Mouse (Mus musculus) hindlimb bud, embryonic 11.5 days (tissue): ENCODE data around the gene F12.

Source experiments
- DNase-seq: peaks from one replicate; pipeline ENCODE4 v3.0.0-alpha.2; 2012; ENCODE audit warnings: low read depth, low spot score; ENCODE audit errors: extremely low spot score

The F12 gene

DNA sequence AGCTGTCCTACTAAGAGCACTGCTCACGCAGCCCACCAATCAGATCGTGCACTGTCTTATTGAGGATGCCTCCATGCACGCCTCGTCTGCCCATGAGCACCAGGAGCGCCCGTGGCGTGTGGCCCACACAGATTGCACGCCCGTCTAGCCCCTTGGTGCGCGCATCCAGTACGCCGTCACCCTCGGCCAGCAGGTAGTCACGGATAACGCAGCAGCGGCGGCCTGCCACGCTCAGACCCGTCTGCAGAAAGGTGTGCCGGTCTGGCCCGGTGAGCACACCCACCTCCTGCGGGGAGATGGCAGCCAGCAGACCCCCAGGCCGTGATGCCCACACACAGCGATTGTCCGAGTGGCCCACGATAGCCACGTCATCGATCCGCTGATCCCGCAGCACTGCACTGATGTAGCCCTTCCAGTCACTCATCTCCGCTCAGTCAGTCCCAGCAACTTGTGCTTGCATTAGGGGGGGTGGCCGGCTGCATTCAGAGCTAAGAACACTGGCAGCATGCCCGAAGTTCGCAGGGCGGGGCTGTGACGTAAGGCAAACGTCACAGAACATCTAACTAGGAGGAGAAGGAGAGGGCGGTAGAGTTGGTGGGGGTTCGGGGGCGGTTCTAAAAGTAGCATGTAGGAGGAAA is 11.7 kb downstream of the F12 start, which contains the start of gene Pfn3:
Gene Pfn3 (minus strand): TSS at position 490 of the 638 bp plus-strand sequence.
- DNase-seq, result no peak

GRCm38 (mm10) chr13:55413333-55413732 is 13.3 kb downstream of the F12 start:
- DNase-seq, result no peak

GRCm38 (mm10) chr13:55412643-55413307 is 13.8 kb downstream of the F12 start:
- no peak for DNase-seq

GRCm38 (mm10) chr13:55411826-55412225 is 14.8 kb downstream of the F12 start:
- no peak for DNase-seq

DNA sequence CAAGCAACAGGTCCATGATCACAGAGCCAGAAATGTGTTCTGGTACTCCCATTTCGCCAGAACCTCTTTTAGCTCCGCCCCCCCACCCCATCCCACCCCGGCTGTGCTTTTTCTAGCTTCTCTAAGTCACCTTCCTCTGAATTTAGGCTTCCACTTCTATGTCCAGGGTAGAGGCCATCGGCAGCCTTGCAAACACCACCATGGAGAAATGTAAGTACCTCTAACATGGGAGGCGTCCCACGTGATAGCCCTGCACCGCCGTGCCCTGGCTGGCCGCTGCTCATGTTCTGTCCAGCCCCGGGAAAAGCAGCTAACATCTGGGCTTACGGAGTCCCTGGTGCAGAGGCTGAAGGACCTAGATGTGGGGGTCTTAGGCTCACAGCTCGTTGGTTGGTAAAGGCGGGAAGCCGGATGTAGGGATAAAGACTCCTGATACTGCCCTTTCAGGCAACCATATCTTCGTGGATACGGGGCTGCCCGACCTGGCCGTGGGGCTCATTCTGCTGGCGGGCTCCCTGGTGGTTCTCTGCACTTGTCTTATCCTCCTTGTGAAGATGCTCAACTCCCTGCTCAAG is 18.0 kb downstream of the F12 start:
- no peak for DNase-seq

GRCm38 (mm10) chr13:55407341-55407740 is 19.3 kb downstream of the F12 start:
- no peak for DNase-seq

GRCm38 (mm10) chr13:55405783-55406390 is 20.7 kb downstream of the F12 start:
- no peak for DNase-seq

DNA sequence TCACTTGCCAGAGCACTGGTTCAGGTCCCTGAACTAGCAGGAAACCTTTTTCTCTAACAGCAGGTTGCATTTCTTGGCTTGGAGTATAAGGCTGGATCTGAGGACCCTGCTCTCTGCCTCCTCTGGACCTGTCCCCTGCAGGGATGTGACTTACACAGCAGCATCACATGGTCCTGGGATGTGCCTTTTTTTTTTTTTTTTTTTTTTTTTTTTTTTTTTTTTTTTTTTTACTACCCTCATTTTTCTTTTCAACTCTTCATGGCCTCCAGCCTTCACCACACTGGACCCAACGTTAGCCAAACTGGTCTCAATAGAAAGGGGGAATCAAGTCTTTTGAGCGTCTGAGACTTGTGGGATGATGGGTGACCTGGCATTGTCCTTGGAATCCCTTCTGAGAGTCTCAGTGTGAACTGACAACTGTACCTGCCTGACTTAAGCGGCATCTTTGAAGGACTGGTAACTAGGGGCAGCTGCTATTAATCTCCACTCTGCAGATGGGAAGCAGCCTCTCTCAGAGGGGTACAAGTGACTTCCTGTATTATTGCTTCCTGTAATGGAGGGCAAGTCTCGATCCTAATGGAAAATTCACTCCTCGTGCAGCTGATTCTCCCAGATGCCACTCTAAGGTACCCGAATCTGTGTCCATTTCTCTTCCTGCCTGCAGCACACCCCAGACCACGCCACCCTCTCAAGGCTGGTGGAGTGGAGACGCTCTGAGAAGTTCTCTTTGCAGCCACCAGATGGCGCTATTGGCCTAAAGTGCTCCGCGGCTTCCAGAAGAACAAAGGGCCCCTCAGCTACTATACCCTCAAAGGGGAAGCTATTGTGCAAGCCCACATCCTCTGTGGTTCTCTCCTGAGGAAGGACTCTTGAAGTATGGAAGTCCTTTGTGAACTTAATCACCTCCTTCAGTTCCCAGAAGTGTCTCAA is 21.5 kb downstream of the F12 start:
- peak; percentile 81 for DNase-seq

DNA sequence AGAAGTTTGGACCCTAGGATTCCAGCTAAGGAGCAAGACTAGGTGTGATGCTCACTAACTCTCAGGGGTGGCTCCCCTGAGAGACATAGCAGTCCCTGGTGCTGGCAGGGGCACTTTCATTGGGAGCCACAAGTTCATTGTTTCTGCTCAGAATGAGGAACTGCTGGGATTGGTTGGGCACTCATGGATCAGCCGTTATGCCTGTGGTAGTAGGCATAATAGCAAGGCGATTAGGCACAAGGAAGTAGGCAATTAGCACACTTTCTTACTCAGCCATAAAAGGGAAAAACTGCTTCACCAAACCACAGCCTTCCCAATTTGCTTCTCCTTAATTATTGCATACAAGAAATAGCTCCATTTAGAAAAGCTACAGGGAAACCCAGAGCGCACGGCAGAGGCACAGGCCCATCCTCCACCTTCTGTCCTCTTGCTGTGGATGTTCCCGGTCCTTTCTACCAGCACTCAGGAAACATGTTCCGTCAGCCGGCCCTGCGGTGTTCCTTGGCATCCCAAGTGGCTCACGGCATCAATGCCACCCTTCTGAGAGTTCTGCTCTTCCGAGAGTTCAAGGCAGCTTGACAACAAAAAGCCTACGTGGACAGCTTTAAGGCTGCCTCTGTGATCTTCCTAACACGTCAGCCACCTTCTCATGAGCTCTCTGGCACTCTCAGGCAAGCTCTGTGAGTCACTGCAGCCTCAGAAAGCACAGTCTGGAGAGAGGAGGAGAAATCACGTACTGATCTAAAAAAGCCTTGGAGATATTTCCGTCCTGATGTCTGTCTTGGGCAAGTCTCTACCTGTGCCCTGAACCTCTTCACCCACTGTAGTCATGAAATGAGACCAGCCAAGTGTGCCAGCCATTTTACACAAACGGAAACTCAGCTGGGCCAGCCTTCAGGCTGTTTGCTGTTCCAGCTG is 22.4 kb downstream of the F12 start:
- DNase-seq, result no peak

- no peak for DNase-seq
Measured at GRCm38 (mm10) chr13:55403266-55403665, 23.3 kb downstream of the F12 start.

- no peak for DNase-seq
Measured at GRCm38 (mm10) chr13:55400039-55400346, 26.6 kb downstream of the F12 start.

DNA sequence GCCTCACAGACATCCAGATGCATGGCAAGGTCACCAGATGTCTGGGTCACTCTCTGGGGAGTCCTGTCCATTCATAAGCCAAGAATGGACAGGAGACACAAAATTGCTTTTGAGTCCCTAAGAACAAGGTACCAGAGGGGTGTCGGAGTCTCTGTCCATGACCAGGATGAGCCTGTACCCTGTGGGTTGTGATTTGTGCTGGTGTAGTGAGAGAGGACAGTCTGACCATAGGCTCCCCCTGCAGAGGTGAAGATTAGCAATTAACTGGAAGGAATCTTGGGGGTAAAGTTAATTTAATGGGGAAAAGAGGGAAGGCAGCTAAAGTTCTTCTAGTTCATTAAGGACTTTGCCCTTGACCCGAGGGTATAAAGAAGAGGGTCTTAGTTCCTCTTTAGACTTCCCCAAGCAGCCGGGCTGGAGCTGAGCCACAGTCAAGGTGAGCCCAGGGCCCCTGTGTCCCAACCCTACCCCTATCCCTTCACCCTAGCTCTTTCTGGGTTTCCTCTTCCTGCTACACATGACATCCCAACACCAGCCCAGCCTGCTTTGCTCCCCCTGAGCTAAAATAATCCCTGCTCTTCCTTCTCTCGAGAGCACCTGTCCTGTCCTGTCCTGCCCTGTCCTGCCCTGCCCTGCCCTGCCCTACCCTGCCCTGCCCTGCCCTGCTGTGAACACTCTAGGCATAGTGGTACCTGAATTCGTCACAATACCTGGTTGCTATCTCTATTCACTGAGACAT is 27.1 kb downstream of the F12 start:
- no peak for DNase-seq

DNA sequence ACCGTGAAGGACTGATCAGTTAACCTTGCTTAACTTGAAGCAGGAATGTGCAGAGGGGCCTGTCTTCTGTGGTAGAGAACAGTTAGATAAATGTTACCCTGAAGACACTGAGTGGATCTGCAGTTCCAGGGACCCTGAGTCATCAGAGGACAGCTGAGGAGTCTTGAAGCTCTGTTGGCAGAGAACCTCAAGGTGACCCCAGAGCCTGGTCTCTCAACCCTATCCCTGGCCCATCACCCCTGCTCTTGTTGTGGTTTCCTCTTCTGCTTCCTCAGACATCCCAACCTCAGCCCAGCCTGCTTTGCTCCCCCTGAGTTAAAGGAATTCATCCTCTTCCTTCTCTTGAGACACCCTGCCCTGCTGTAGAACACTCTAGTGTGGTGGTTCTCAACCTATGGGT is 28.5 kb downstream of the F12 start, which contains the start of gene Slc34a1:
Gene Slc34a1 (plus strand): TSS at position 100 of the 400 bp plus-strand sequence.
- DNase-seq, result no peak

DNA sequence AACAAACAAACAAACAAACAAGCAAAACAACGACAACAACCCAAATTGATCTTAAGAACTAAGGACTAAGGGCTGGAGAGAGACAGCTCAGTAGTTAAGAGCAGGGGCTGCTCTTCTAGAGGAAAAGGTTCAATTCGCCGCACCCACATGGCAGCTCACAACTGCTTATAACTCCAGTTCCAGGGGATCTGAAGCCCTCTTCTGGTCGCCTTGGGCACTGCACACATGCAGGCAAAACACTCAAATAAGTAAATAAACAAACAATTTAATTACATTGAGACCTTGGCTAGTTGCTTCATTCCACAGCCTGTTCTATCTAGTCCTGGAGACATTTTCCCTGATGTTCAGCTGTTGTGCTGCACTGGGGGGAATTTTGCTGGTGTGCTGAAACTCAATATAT is 33.7 kb downstream of the F12 start:
- no peak for DNase-seq

DNA sequence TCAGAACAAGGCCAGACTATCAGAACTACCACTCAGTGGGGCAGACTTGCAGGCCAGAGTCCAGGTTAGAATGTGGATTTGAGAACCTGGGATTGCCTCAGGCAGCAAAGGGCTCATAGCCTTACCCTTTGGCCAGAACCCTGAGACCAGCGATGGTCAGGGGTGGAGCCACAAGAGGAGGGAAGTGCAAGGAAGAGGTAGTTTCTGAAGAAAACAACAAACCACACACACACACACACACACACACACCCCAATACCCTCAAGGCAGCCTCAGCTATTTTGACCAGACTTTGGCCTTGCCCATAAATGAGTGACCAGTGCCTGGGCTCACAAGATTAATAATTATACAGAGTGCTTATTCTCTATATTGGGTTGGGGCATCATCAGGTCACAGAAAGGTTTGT is 35.0 kb downstream of the F12 start:
- DNase-seq, result no peak

DNA sequence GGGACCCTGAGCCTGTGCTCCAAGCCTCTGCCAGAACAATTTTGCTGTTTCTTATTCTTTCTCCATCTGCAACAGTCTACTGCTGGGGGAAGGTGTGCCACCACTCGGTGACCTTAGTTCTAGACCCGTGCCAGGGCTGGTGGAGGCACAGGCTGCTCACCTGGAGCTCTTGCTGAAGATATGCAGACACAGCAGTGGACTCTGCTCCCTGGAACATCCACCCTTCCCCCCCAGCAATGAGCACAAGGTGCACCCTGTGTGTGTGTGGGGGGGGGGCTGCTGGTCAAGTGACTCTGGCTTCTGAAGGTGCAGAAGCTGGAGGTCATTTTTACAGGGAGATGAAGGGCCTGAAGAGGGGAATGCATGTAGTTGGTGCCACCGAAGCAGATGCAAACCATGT is 35.9 kb downstream of the F12 start:
- no peak for DNase-seq

DNA sequence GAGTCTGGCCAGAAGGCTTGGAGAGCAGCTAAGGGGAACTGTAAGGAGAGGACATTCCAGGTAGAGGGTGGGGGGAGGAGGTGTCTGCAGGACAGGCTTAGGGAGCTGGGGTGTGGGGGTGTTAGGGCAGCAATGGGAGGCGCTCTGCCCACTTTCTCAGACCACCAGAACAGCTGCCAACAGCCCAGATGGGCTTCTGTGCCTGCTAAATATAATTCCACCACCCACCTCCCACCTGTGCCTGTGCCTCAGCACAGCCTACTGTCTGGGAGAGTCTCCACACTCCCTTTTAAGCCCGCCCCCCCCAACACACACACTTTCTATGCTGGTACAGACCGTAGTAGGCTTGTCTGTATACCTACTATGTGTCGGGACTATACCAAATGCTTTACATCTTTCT is 44.8 kb downstream of the F12 start:
- no peak for DNase-seq

- no peak for DNase-seq
Measured at GRCm38 (mm10) chr13:55378907-55379580, 47.5 kb downstream of the F12 start.

DNA sequence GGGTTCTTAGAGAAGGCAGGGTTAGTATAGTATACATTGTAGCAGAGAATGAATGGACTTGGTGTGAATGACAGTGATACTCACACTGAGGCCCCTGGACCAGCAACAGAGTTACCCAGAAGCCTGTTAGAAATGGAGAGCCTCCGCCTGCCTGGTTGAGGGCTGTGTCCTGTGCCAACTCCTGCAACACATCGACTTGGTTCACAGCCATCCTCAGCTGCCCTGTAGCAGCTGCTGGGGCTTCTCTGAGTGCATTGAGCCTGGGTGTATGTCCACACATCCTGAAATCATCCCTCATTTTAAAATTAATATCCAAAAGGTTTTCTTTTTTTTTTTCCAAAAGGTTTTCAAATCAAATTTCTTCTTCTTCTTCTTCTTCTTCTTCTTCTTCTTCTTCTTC is 50.7 kb downstream of the F12 start:
- DNase-seq, result no peak
